Mouse (Mus musculus): ENCODE measurements at regions not wholly inside any gene's neighbourhood (a gene's known extent, or its start where the extent isn't known, plus 50 kb on each side); places are given as distances from the start of the nearest gene placed in this dataset.

DNA sequence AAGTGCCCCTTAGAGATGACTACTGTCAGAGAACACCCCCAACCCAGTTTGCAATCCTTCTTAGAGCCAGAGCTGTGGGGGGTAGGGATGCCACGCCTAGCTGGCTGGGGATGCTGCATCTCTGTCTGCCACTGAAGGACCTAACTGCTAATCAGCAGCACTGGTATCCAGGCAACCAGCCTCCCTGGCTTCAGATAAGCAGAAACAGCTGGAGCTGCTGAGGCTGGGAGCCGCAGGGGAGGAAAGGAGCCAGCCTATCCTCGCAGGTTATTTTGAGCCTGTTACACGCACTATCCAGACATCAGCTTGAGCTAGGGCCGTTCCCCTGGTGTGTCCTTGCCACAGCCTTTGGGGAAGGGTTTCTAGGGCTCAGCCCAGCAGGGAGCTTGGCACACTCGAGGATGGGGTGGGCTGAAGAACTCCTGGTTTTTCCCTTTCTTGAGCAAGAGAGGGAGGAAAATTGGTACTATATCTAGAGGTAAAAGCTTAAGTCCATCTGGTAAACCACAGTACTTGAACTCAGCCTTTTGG, 68.4 kb downstream of the Irf2bpl start:
- TF ChIP-seq GATA4 (IDR thresholded peaks at IDR 0.05; ENCODE audit: insufficient replicate concordance, low read length): no peak

- no peak for TF ChIP-seq GATA4 (IDR thresholded peaks at IDR 0.05; ENCODE audit: insufficient replicate concordance, low read length)
These were observed 69.9 kb downstream of the Irf2bpl start for GRCm38 (mm10) chr12:86814740-86815139.

All from liver, adult (tissue).